Mouse (Mus musculus) MEL (cell line): ENCODE measurements at regions not wholly inside any gene's neighbourhood (a gene's known extent, or its start where the extent isn't known, plus 50 kb on each side); places are given as distances from the start of the nearest gene placed in this dataset.

Source experiments
- DNase-seq: peaks from one replicate; pipeline ENCODE4 v3.0.0; 2011; ENCODE audit warnings: low read depth, low spot score
- H3K27ac ChIP-seq: 2 replicates; pipeline ENCODE4 v1.5.1; 2012; ENCODE audit warnings: low read depth, mild to moderate bottlenecking, control low read depth, low read length, moderate library complexity; ENCODE audit not compliant: control insufficient read depth
- H3K27me3 ChIP-seq, 2 experiments: fragments of 150-350 bp in 1 of 2; sonication (generic) in 1 of 2; 2 replicates each; pipeline ENCODE4 v1.6.1; 2012; ENCODE audit warnings: low read length in 2 of 2, mild to moderate bottlenecking in 2 of 2, improper control_type of control experiment in 1 of 2, moderate library complexity in 1 of 2; ENCODE audit not compliant: insufficient read depth in 2 of 2, control insufficient read depth in 1 of 2
- H3K36me3 ChIP-seq, 2 experiments: 2 replicates each; pipeline ENCODE4 v1.6.1; 2012 to 2014; ENCODE audit warnings: low read length in 2 of 2, improper control_type of control experiment in 1 of 2, inconsistent platforms in 1 of 2, mild to moderate bottlenecking in 1 of 2; ENCODE audit not compliant: insufficient read depth in 2 of 2, control insufficient read depth in 1 of 2
- H3K4me1 ChIP-seq, 2 experiments: fragments of 150-350 bp in 1 of 2; sonication (generic) in 1 of 2; 2 replicates each; pipeline ENCODE4 v1.6.1; 2012; ENCODE audit warnings: low read length in 2 of 2, improper control_type of control experiment in 1 of 2, mild to moderate bottlenecking in 1 of 2; ENCODE audit not compliant: insufficient read depth in 2 of 2, control insufficient read depth in 1 of 2
- H3K4me3 ChIP-seq, 2 experiments: fragments of 150-350 bp in 1 of 2; sonication (generic) in 1 of 2; 2 replicates each; pipeline ENCODE4 v1.5.1; 2012; ENCODE audit warnings: low read depth in 2 of 2, low read length in 2 of 2, mild to moderate bottlenecking in 2 of 2, moderate library complexity in 2 of 2, control low read depth in 1 of 2, improper control_type of control experiment in 1 of 2; ENCODE audit not compliant: control insufficient read depth in 1 of 2, insufficient read depth in 1 of 2
- H3K79me2 ChIP-seq: 2 replicates; pipeline ENCODE4 v1.6.1; 2012; ENCODE audit warnings: mild to moderate bottlenecking, low read length, moderate library complexity; ENCODE audit not compliant: control insufficient read depth, poor library complexity, insufficient read depth
- H3K9ac ChIP-seq: 2 replicates; pipeline ENCODE4 v1.6.1; 2012; ENCODE audit warnings: low read depth, mild to moderate bottlenecking, control low read depth, low read length, moderate library complexity; ENCODE audit not compliant: control insufficient read depth, poor library complexity, severe bottlenecking
- H3K9me3 ChIP-seq: fragments of 150-350 bp; sonication (generic); replicated peaks from 2 replicates; pipeline ENCODE4 v1.6.1; 2012; ENCODE audit warnings: mild to moderate bottlenecking, low read length, improper control_type of control experiment, moderate library complexity; ENCODE audit not compliant: insufficient read depth
- CTCF ChIP-seq, 3 experiments: IDR thresholded peaks in 2 of 3; conservative IDR thresholded peaks in 1 of 3; 2 replicates each; pipeline ENCODE4 v1.5.1; 2011 to 2012; ENCODE audit warnings: low read length in 3 of 3, low read depth in 2 of 3, mild to moderate bottlenecking in 2 of 3, improper control_type of control experiment in 1 of 3, inconsistent platforms in 1 of 3, mixed read lengths in 1 of 3, moderate library complexity in 1 of 3; ENCODE audit not compliant: control insufficient read depth in 1 of 3, insufficient read depth in 1 of 3, poor library complexity in 1 of 3, severe bottlenecking in 1 of 3
- EP300 ChIP-seq, 2 experiments: IDR thresholded peaks; 2 replicates each; pipeline ENCODE4 v1.6.1; 2011; ENCODE audit warnings: improper control_type of control experiment in 2 of 2, low read length in 2 of 2, low read depth in 1 of 2, mild to moderate bottlenecking in 1 of 2
- HCFC1 ChIP-seq: IDR thresholded peaks from 2 replicates; pipeline ENCODE4 v1.6.1; 2012; ENCODE audit warnings: low read depth, mild to moderate bottlenecking, inconsistent platforms, low read length, improper control_type of control experiment, moderate library complexity
- MAFK ChIP-seq: IDR thresholded peaks from 2 replicates; pipeline ENCODE4 v1.6.1; 2011; ENCODE audit warnings: low read depth, mild to moderate bottlenecking, low read length, improper control_type of control experiment, borderline replicate concordance
- MAX ChIP-seq: IDR thresholded peaks from 2 replicates; pipeline ENCODE4 v1.6.1; 2011; ENCODE audit warnings: low read length, improper control_type of control experiment
- MAZ ChIP-seq: IDR thresholded peaks from 2 replicates; pipeline ENCODE4 v1.6.1; 2012; ENCODE audit warnings: low read depth, mild to moderate bottlenecking, inconsistent platforms, low read length, improper control_type of control experiment
- MYC ChIP-seq: IDR thresholded peaks from 2 replicates; pipeline ENCODE4 v1.6.1; 2011; ENCODE audit warnings: low read depth, mild to moderate bottlenecking, low read length, improper control_type of control experiment, moderate library complexity
- POLR2A ChIP-seq, 2 experiments: IDR thresholded peaks; 2 replicates each; pipeline ENCODE4 v1.6.1; 2011 to 2012; ENCODE audit warnings: low read length in 2 of 2, mild to moderate bottlenecking in 2 of 2, control low read depth in 1 of 2, improper control_type of control experiment in 1 of 2, low read depth in 1 of 2, moderate library complexity in 1 of 2; ENCODE audit not compliant: control insufficient read depth in 1 of 2, insufficient read depth in 1 of 2, poor library complexity in 1 of 2
- POLR2AphosphoS2 ChIP-seq: IDR thresholded peaks from 2 replicates; pipeline ENCODE4 v1.6.1; 2011; ENCODE audit warnings: low read length, improper control_type of control experiment
- RCOR1 ChIP-seq: IDR thresholded peaks from 2 replicates; pipeline ENCODE4 v1.6.1; 2012; ENCODE audit warnings: low read depth, mild to moderate bottlenecking, inconsistent platforms, low read length, improper control_type of control experiment
- SMC3 ChIP-seq: IDR thresholded peaks from 2 replicates; pipeline ENCODE4 v1.6.1; 2011; ENCODE audit warnings: low read depth, low read length, improper control_type of control experiment
- TBP ChIP-seq: IDR thresholded peaks from 2 replicates; pipeline ENCODE4 v1.8.0; 2011; ENCODE audit warnings: low read depth, low read length, improper control_type of control experiment
- TCF12 ChIP-seq: IDR thresholded peaks from 2 replicates; pipeline ENCODE4 v1.6.1; 2014; ENCODE audit warnings: low read depth, mild to moderate bottlenecking, inconsistent platforms, low read length, improper control_type of control experiment, moderate library complexity
- UBTF ChIP-seq: IDR thresholded peaks from 2 replicates; pipeline ENCODE4 v1.6.1; 2012; ENCODE audit warnings: low read depth, mild to moderate bottlenecking, inconsistent platforms, low read length, improper control_type of control experiment, moderate library complexity, borderline replicate concordance; ENCODE audit not compliant: insufficient read depth
- ZMIZ1 ChIP-seq: IDR thresholded peaks from 2 replicates; pipeline ENCODE4 v1.6.1; 2012; ENCODE audit warnings: low read depth, mild to moderate bottlenecking, inconsistent platforms, low read length, improper control_type of control experiment, moderate library complexity
- ZNF384 ChIP-seq: IDR thresholded peaks from 2 replicates; pipeline ENCODE4 v1.6.1; 2012; ENCODE audit warnings: low read depth, mild to moderate bottlenecking, inconsistent platforms, low read length, improper control_type of control experiment

- no peaks in the 10 kb centered on the region for H3K79me2 ChIP-seq
- no peaks in the 10 kb centered on the region for H3K27me3 ChIP-seq
- DNase-seq = no peak
- TF ChIP-seq TCF12 = no peak
- TF ChIP-seq MAX = no peak
- no peak for TF ChIP-seq ZMIZ1
- no peak for TF ChIP-seq HCFC1
- no peak for TF ChIP-seq EP300 (IDR thresholded peaks at IDR 0.05; ENCODE audit: low read depth in 1 of 2, low read length in 2 of 2)
- no peak for TF ChIP-seq TBP
- no peak for TF ChIP-seq UBTF
- TF ChIP-seq MYC = no peak
- no peak for TF ChIP-seq MAFK
- H3K4me3 ChIP-seq = no peak overlapping the region
- H3K27ac ChIP-seq = no peak overlapping the region
- no peaks in the 10 kb centered on the region for H3K9me3 ChIP-seq
- no peaks in the 10 kb centered on the region for H3K36me3 ChIP-seq
- H3K4me1 ChIP-seq = no peaks in the 10 kb centered on the region
- no peak overlapping the region for H3K9ac ChIP-seq
Observed at GRCm38 (mm10) chr19:52374892-52375578, 110.9 kb downstream of the Ins1 start.

GRCm38 (mm10) chr19:52406653-52407052 is 142.6 kb downstream of the Ins1 start:
- TF ChIP-seq ZNF384 = no peak
- TF ChIP-seq RCOR1 = no peak
- no peak for TF ChIP-seq MAZ
- TF ChIP-seq MYC = no peak
- no peak for TF ChIP-seq SMC3
- TF ChIP-seq POLR2A (IDR thresholded peaks at IDR 0.05; ENCODE audit: control insufficient read depth in 1 of 2, insufficient read depth in 1 of 2, low read depth in 1 of 2, low read length in 2 of 2, poor library complexity in 1 of 2) = no peak
- TF ChIP-seq POLR2AphosphoS2 = no peak
- TF ChIP-seq CTCF (IDR thresholded peaks at IDR 0.05 in 2 of 3, conservative IDR thresholded peaks at IDR 0.05 in 1 of 3; ENCODE audit: control insufficient read depth in 1 of 3, insufficient read depth in 1 of 3, low read depth in 2 of 3, low read length in 3 of 3, poor library complexity in 1 of 3, severe bottlenecking in 1 of 3) = no peak
- TF ChIP-seq MAX = no peak
- H3K4me3 ChIP-seq = no peak overlapping the region
- no peak overlapping the region for H3K9ac ChIP-seq
- no peaks in the 10 kb centered on the region for H3K4me1 ChIP-seq
- H3K36me3 ChIP-seq = no peaks in the 10 kb centered on the region
- H3K27ac ChIP-seq = no peak overlapping the region
- no peaks in the 10 kb centered on the region for H3K9me3 ChIP-seq
- no peak for DNase-seq
- H3K79me2 ChIP-seq = no peaks in the 10 kb centered on the region
- H3K27me3 ChIP-seq = no peaks in the 10 kb centered on the region
